Mouse (Mus musculus) forebrain, embryonic 10.5 days (tissue): ENCODE measurements around the gene Aspdh. TPM values are rescaled to one million over a fixed set of nuclear protein-coding genes. Genes with fewer than 3 reads are reported as not detected.

Experiments used
- DNase-seq: peaks from one replicate; pipeline ENCODE4 v3.0.0-alpha.2; 2017; ENCODE audit warnings: low spot score; ENCODE audit errors: extremely low spot score
- H3K27ac ChIP-seq: fragments of 300-500 bp; sonication (generic); 2 replicates; pipeline ENCODE4 v1.5.1; 2016; ENCODE audit warnings: mild to moderate bottlenecking
- H3K27me3 ChIP-seq: fragments of 300-500 bp; sonication (generic); 2 replicates; pipeline ENCODE4 v1.6.1; 2016; ENCODE audit warnings: mild to moderate bottlenecking; ENCODE audit not compliant: poor library complexity, severe bottlenecking
- H3K36me3 ChIP-seq: fragments of 300-500 bp; sonication (generic); replicated peaks from 2 replicates; pipeline ENCODE4 v1.6.1; 2016; ENCODE audit warnings: mild to moderate bottlenecking, moderate library complexity
- H3K4me1 ChIP-seq: fragments of 300-500 bp; sonication (generic); 2 replicates; pipeline ENCODE4 v1.6.1; 2016
- H3K4me3 ChIP-seq: fragments of 300-500 bp; sonication (generic); 2 replicates; pipeline ENCODE4 v1.5.1; 2016; ENCODE audit warnings: mild to moderate bottlenecking, moderate library complexity
- H3K9me3 ChIP-seq: fragments of 300-500 bp; sonication (generic); 2 replicates; pipeline ENCODE4 v1.6.1; 2016; ENCODE audit warnings: mild to moderate bottlenecking, moderate library complexity
- WGBS: fragments of 180-500 bp; shearing (Covaris S2); methylation state at CpG from one replicate; pipeline ENCODE4 v1.1.7; 2016; 5-methylcytosine and 5-hydroxymethylcytosine counted together
- polyA plus RNA-seq: library from polyadenylated mRNA; unstranded; fragments of >200 nt; fragmentation: Nextera tagmentation; extraction: Ambion mirVana; gene quantifications from 2 replicates; pipeline ENCODE4 v1.2.1, GENCODE M21; 2016

Gene Aspdh
- polyA plus RNA-seq, 1 experiment from 2014 or later: 1.3 TPM

- Histone ChIP-seq H3K27ac (peak overlapping the region; percentile 87), H3K4me3 (peak overlapping the region; percentile 60; the same call in 1 of the 2 replicates), H3K27me3 (peaks cover 21% of the 10 kb centered on the region), H3K36me3 (0 out of 2 replicates have a peak, but pooled peaks cover 3% of the 10 kb centered on the region), H3K9me3 (no peaks in the 10 kb centered on the region), H3K4me1 (peaks cover 78% of the 10 kb centered on the region)
- no peak for DNase-seq
- WGBS: 90% methylated on average over 16 of the region's 16 CpGs
Measured at GRCm38 (mm10) chr7:44469677-44470675, 4.8 kb downstream of the Aspdh start.

- Histone ChIP-seq H3K4me3 (no peak overlapping the region), H3K36me3 (0 out of 2 replicates have a peak, but pooled peaks cover 3% of the 10 kb centered on the region), H3K27me3 (peaks cover 30% of the 10 kb centered on the region), H3K27ac (peak overlapping the region; percentile 40; the same call in 1 of the 2 replicates), H3K9me3 (no peaks in the 10 kb centered on the region), H3K4me1 (peaks cover 75% of the 10 kb centered on the region)
- DNase-seq: no peak
- WGBS: 91% methylated on average over 16 of the region's 16 CpGs
Measured at GRCm38 (mm10) chr7:44470696-44471612, 5.8 kb downstream of the Aspdh start.

GRCm38 (mm10) chr7:44471880-44472557, 6.8 kb downstream of the Aspdh start:
- 49% methylated on average over 6 of the region's 6 CpGs for WGBS
- Histone ChIP-seq H3K4me1 (peaks cover 64% of the 10 kb centered on the region), H3K4me3 (no peak overlapping the region), H3K9me3 (no peaks in the 10 kb centered on the region), H3K27ac (no peak overlapping the region), H3K36me3 (0 out of 2 replicates have a peak, but pooled peaks cover 3% of the 10 kb centered on the region), H3K27me3 (peaks cover 41% of the 10 kb centered on the region)
- DNase-seq: no peak

- H3K9me3 ChIP-seq: no peaks in the 10 kb centered on the region
- no peak overlapping the region for H3K4me3 ChIP-seq
- peaks cover 59% of the 10 kb centered on the region for H3K4me1 ChIP-seq
- H3K36me3 ChIP-seq: 0 out of 2 replicates have a peak, but pooled peaks cover 3% of the 10 kb centered on the region
- 34% methylated on average over 1 of the region's 1 CpGs for WGBS
- DNase-seq: no peak
- 0 out of 2 replicates have a peak overlapping the region, but pooled peaks have one; percentile 62 for H3K27ac ChIP-seq
- H3K27me3 ChIP-seq: peaks cover 46% of the 10 kb centered on the region
Measured at GRCm38 (mm10) chr7:44472558-44472885, 7.3 kb downstream of the Aspdh start.

- DNase-seq: no peak
- WGBS: 66% methylated on average over 9 of the region's 9 CpGs
- Histone ChIP-seq H3K4me1 (peaks cover 58% of the 10 kb centered on the region), H3K9me3 (no peaks in the 10 kb centered on the region), H3K36me3 (0 out of 2 replicates have a peak, but pooled peaks cover 3% of the 10 kb centered on the region), H3K27ac (peak overlapping the region; percentile 62), H3K27me3 (peaks cover 52% of the 10 kb centered on the region), H3K4me3 (no peak overlapping the region)
Measured at GRCm38 (mm10) chr7:44472961-44473646, 7.9 kb downstream of the Aspdh start.

DNA sequence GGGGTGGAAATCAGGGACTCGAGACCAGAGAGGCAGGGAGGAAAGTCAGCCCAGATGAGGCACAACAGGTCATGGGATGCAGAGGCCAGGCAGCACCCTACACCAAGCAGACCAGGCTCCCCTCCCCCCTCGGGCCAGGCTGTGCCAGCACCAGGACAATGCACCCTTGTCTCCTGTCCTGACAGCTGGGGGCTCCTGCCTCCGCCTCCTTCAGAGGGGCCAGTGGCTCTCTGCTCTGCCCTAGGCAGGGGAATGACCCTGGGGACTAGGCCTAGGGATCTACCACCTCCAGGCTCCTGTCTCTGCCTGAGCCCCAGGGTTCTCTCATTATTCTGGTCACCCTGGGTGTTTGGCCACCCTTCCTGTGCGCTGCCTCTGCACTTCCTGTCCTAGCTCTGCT, 9.2 kb downstream of the Aspdh start:
- Histone ChIP-seq H3K27ac (peak overlapping the region; percentile 62), H3K4me1 (peaks cover 45% of the 10 kb centered on the region), H3K9me3 (no peaks in the 10 kb centered on the region), H3K27me3 (peaks cover 65% of the 10 kb centered on the region), H3K4me3 (peak overlapping the region; percentile 14; the same call in 1 of the 2 replicates), H3K36me3 (0 out of 2 replicates have a peak, but pooled peaks cover 3% of the 10 kb centered on the region)
- no peak for DNase-seq
- 13% methylated on average over 4 of the region's 4 CpGs for WGBS

DNA sequence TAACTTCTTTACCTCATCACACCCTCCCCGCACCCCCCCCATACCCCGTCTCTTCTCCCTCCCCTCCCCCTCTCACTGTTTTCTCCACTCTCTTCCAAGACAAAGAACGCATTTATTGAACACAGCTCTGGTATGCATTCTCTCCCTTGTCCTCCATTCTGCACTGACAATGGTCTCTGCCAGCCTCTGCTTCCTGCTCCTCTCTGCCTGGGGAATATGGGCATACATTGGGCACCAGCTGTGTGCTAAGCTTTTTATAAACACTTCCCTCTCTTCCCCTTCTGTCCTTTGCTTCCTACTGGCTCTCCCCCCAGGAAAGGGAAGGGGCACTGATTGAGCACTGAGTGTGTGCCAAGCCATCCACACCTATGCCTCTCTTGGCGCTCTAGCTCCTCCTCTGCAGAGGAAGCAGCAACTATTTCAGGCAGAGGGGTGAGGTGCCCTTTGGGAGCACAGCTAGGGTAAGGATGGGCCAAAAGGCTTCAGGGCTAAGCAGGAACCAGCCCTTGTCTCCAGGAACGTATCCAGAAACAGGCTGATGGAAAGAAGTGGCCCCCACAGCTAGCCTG, 9.9 kb downstream of the Aspdh start:
- Histone ChIP-seq H3K9me3 (no peaks in the 10 kb centered on the region), H3K4me3 (no peak overlapping the region), H3K27ac (peak overlapping the region; percentile 62), H3K36me3 (no peaks in the 10 kb centered on the region), H3K4me1 (peaks cover 42% of the 10 kb centered on the region), H3K27me3 (peaks cover 72% of the 10 kb centered on the region)
- DNase-seq: no peak
- 36% methylated on average over 5 of the region's 5 CpGs for WGBS

- H3K4me3 ChIP-seq: no peak overlapping the region
- 0 out of 2 replicates have a peak overlapping the region, but pooled peaks have one; percentile 15 for H3K27ac ChIP-seq
- DNase-seq: no peak
- no peaks in the 10 kb centered on the region for H3K36me3 ChIP-seq
- peaks cover 49% of the 10 kb centered on the region for H3K27me3 ChIP-seq
- peaks cover 10% of the 10 kb centered on the region for H3K4me1 ChIP-seq
- 81% methylated on average over 3 of the region's 3 CpGs for WGBS
- no peaks in the 10 kb centered on the region for H3K9me3 ChIP-seq
Measured at GRCm38 (mm10) chr7:44482836-44483435, 17.7 kb downstream of the Aspdh start.

DNA sequence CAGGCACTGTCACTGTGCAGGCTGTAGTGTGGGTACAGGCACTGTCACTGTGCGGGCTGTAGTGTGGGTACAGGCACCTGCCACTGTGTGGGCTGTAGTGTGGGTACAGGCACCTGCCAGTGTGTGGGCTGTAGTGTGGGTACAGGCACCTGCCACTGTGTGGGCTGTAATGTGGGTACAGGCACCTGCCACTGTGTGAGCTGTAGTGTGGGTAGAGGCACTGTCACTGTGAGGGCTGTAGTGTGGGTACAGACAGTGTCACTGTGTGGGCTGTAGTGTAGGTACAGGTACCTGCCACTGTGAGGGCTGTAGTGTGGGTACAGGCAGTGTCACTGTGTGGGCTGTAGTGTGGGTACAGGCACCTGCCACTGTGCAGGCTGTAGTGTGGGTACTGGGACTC, 18.9 kb downstream of the Aspdh start:
- Histone ChIP-seq H3K27me3 (peaks cover 37% of the 10 kb centered on the region), H3K4me1 (peaks cover 10% of the 10 kb centered on the region), H3K36me3 (peaks cover 9% of the 10 kb centered on the region), H3K27ac (no peak overlapping the region), H3K4me3 (no peak overlapping the region), H3K9me3 (no peaks in the 10 kb centered on the region)
- 100% methylated on average over 1 of the region's 1 CpGs for WGBS
- no peak for DNase-seq

DNA sequence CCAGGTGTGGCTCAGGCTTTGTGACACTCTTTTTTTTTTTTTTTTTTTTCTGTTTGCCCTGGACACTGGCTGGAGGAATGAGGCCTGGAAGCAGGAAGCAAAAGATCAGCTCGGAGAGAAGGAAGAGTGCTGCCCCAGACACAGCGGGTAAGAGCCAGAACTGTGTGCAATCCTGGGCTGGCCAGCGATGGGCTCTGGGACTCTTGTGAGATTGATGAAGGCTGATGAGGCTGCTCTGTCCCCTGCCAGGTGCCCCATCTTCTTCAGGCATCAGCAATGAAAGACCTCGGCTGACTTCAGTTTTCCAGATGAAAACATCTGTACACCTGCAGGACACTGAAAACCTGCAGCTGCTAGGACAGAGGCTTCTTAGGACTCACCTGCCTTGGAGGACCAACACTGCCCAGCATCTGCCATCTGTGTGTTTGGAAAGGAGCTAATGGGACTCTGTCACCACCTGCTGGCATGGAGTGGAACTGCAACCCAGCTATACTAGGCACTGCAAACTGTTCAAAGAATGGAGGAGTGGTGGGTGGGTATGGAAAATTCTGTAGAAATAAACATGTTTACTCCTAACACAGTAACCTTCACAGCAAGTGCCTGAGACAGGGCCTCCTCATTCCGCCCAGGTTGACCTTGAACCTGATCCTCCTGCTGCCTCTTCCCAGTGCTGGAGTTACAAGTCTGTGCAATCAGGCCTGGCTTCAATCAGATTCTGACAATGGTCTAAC, 19.8 kb downstream of the Aspdh start:
- no peak overlapping the region for H3K4me3 ChIP-seq
- H3K9me3 ChIP-seq: no peaks in the 10 kb centered on the region
- peaks cover 28% of the 10 kb centered on the region for H3K27me3 ChIP-seq
- peaks cover 10% of the 10 kb centered on the region for H3K4me1 ChIP-seq
- no peak overlapping the region for H3K27ac ChIP-seq
- DNase-seq: peak; percentile 82
- WGBS: 38% methylated on average over 5 of the region's 5 CpGs
- H3K36me3 ChIP-seq: peaks cover 18% of the 10 kb centered on the region
